Comparison of ENCODE assay signal across 9 mouse cellular contexts in genomic region chr8:120807719-120808118, GRCm38 (mm10).
A peak's percentile ranks its signal among the peaks of the same experiment; 100 is the strongest.
DNase-seq lines count a peak whose midpoint lies in the region; ATAC-seq lines count a peak whose summit lies in the region.
"Had no signal": no experiment of that assay in that cellular context is flagged by ENCODE, and none has a peak within 500 bp of the region (broad histone marks: within the 10 kb centered on the region; RNA-seq: fewer than 3 reads in every experiment).

No protein-coding gene starts in this region.

- no peaks in the 10 kb centered on the region for H3K9me3 ChIP-seq in heart, embryonic 10.5 days
- H3K9me3 ChIP-seq in forebrain, embryonic 12.5 days, result no peaks in the 10 kb centered on the region
- H3K9me3 ChIP-seq: midbrain, embryonic 15.5 days had no signal

- H3K27me3 ChIP-seq in heart, embryonic 10.5 days (ENCODE audit: insufficient read depth, poor library complexity, severe bottlenecking), result peaks cover 86% of the 10 kb centered on the region
- no peaks in the 10 kb centered on the region for H3K27me3 ChIP-seq in splenic B cell, adult 2 months (ENCODE audit: control insufficient read depth, insufficient read depth, low read length, poor library complexity, severe bottlenecking)
- peaks cover 7% of the 10 kb centered on the region for H3K27me3 ChIP-seq in forebrain, embryonic 12.5 days
- H3K27me3 ChIP-seq: midbrain, embryonic 15.5 days had no signal

- H3K36me3 ChIP-seq in heart, embryonic 10.5 days, result no peaks in the 10 kb centered on the region
- H3K36me3 ChIP-seq in splenic B cell, adult 2 months (ENCODE audit: control insufficient read depth, insufficient read depth, low read length, poor library complexity, severe bottlenecking), result no peaks in the 10 kb centered on the region
- H3K36me3 ChIP-seq in forebrain, embryonic 12.5 days (replicated peaks), result no peaks in the 10 kb centered on the region
- H3K36me3 ChIP-seq: midbrain, embryonic 15.5 days had no signal

- H3K4me1 ChIP-seq in heart, embryonic 10.5 days, result peaks cover 30% of the 10 kb centered on the region
- no peaks in the 10 kb centered on the region for H3K4me1 ChIP-seq in forebrain, embryonic 12.5 days
- H3K4me1 ChIP-seq: midbrain, embryonic 15.5 days had no signal

- WGBS in heart, embryonic 10.5 days, result 36% methylated on average over 6 of the region's 6 CpGs
- 53% methylated on average over 6 of the region's 6 CpGs for WGBS in forebrain, embryonic 12.5 days

- no peak for ATAC-seq in forebrain, embryonic 12.5 days (ENCODE audit: low FRiP score)
- ATAC-seq: midbrain, embryonic 15.5 days had no signal

- DNase-seq in heart, embryonic 10.5 days (ENCODE audit: low spot score), result no peak
- no peak for DNase-seq in heart, postnatal 14 days
- DNase-seq in thymus, postnatal 14 days, result peak; percentile 33
- no peak for DNase-seq in thymus, postnatal 25 days
- DNase-seq in kidney, adult 8-10 months, result peak; percentile 39 to 42
- peak; percentile 74 for DNase-seq in splenic B cell, adult 2 months (ENCODE audit: low read depth, low spot score)
- DNase-seq in adrenal gland, adult 8-10 months, result no peak

- no peak overlapping the region for H3K9ac ChIP-seq in forebrain, embryonic 12.5 days
- H3K9ac ChIP-seq: midbrain, embryonic 15.5 days had no signal

- H3K4me2 ChIP-seq in forebrain, embryonic 12.5 days, result no peak overlapping the region
- H3K4me2 ChIP-seq: midbrain, embryonic 15.5 days had no signal

- intact Hi-C loops in heart, postnatal 14 days (cut with DNase I), result no loop called here

- 0 out of 2 replicates have a peak overlapping the region, but pooled peaks have one; percentile 16 for H3K27ac ChIP-seq in heart, embryonic 10.5 days
- H3K27ac ChIP-seq in forebrain, embryonic 12.5 days, result no peak overlapping the region
- H3K27ac ChIP-seq: midbrain, embryonic 15.5 days had no signal

- H3K4me3 ChIP-seq in heart, embryonic 10.5 days, result no peak overlapping the region
- H3K4me3 ChIP-seq in forebrain, embryonic 12.5 days (replicated peaks), result no peak overlapping the region
- H3K4me3 ChIP-seq: midbrain, embryonic 15.5 days had no signal

Comparison
In these comparisons a context has a peak if more than half of its experiments do, and no peak if none do; other contexts are left out.
1. DNase-seq: peak in thymus, postnatal 14 days (single experiment), kidney, adult 8-10 months (2 of 2) and splenic B cell, adult 2 months (single experiment); none in heart, embryonic 10.5 days (single experiment), heart, postnatal 14 days (0 of 2), thymus, postnatal 25 days (single experiment) and adrenal gland, adult 8-10 months (single experiment).